Mouse (Mus musculus) testis, adult 2 months (tissue): Measurements from ENCODE around the gene Tek.

Experiments used
- CTCF ChIP-seq: fragments of 200-500 bp; IDR thresholded peaks from 2 replicates; pipeline ENCODE4 v1.5.1; 2012; ENCODE audit warnings: low read depth, mild to moderate bottlenecking, inconsistent platforms, low read length, moderate library complexity; ENCODE audit not compliant: control insufficient read depth, insufficient read depth, insufficient replicate concordance
- POLR2A ChIP-seq: fragments of 200-500 bp; IDR thresholded peaks from 2 replicates; pipeline ENCODE4 v1.6.1; 2012; ENCODE audit warnings: low read depth, mild to moderate bottlenecking, inconsistent platforms, low read length, moderate library complexity; ENCODE audit not compliant: control insufficient read depth

GRCm38 (mm10) chr4:94826891-94827290 lies 87.8 kb downstream of the Tek start:
- no peak for TF ChIP-seq CTCF
- TF ChIP-seq POLR2A = no peak
